Mouse (Mus musculus): ENCODE measurements around the gene Tmem230. TPM values are rescaled to one million over a fixed set of nuclear protein-coding genes. Genes with fewer than 3 reads are reported as not detected.
"Not testable (repeated sequence)": the region's sequence is repeated elsewhere in the genome, so short reads cannot be mapped to it uniquely, and the experiment has no call there.

The Tmem230 gene
- total RNA-seq (2017) = 20.5 and 36.1 TPM in 2 replicates

DNA sequence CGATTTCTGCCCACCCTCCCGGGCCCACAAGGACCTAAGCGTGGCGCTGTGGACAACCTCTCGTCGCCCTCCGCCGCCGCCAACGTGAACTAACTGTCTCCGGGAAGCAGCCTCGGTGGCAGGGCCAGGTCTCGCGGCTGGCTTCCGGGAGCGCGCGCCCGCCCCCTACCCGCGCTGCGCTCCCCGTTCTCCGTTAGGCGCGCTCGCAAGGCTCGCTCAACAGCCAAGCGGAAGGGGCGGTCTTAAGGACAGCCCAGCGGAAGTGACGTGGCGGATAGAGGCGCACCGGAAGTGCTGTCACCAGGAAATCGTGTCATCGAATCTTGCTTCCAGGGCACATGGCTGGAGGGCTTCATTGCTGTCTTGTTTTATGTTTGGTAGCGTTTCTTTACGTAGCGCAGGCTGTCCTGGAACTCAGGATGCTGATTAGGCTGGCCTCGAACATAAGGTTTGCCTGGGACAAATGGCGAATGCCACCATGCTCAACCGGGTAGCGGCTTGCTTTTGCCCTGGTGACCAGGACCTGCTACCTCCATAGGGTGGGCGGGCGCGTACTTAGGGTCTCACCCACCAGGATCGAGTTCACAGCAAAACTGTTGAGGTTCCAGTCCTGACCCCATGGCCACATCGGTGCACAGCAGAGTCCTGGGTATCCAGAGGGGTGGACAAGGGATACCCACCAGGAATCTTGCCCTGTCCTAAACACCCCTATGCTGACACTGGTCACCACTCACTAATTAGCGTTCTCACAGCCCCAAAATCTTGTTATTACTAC is at the start of gene Tmem230:
Gene Tmem230, minus strand, starts transcription at position 269 of the 775 bp plus-strand sequence.
- ATAC-seq (ENCODE audit: extremely low read depth, insufficient number of reproducible peaks, low FRiP score, poor library complexity, severe bottlenecking) = peak; percentile 95

DNA sequence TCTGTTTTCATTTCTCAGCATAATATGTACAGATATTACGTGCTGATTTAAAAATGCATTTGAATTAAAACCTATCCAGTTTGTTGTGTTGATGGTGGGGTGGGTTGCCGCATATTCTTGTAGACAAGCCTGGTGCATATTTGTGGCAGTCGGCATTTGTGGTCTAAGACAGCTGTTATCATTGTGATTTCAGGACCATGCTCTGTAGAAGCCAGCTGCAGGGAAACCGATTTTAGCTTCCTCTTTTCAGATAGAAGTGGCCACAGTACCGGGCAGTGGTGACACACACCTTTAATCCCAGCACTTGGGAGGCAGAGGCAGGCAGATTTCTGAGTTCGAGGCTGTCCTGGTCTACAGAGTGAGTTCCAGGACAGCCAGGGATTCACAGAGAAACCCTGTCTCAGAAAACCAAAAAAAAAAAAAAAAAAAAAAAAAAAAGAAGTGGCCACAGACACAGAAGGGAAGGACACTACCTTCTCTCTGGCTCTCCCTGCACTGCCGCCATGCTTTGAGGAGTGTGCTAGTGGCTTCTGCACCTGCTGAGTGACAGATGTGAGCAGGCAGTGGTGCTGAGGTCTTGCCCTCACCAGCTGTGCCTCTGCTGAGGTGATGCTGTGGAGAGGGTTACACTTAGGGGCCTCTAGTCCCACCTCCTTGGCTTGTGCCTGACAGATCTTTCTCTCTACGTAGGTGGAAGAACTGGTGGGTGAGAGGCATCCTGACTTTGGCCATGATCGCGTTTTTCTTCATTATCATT is 46.3 kb upstream of the Tmem230 start:
- no peak for ATAC-seq (ENCODE audit: extremely low read depth, insufficient number of reproducible peaks, low FRiP score, poor library complexity, severe bottlenecking)

DNA sequence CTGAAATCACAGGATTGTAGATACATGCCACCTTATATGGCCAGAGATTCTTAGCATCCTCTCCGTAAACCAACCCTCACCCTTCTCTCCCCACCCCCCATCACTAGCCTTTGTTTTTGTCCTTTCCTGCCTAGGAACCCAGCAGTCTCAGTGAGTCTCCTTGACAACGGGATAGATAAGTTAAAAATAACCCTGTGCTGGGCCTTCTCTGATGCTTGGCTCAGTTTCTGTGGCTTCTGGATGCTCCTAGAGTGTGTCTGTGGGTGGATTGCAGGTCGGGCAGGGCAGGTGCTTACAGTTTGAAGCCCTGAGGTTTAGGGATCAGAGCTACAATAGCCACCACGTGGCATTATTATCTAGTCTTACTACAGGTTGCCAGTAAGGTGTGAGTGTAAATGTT is 44.5 kb upstream of the Tmem230 start:
- ATAC-seq (ENCODE audit: extremely low read depth, insufficient number of reproducible peaks, low FRiP score, poor library complexity, severe bottlenecking) = no peak

DNA sequence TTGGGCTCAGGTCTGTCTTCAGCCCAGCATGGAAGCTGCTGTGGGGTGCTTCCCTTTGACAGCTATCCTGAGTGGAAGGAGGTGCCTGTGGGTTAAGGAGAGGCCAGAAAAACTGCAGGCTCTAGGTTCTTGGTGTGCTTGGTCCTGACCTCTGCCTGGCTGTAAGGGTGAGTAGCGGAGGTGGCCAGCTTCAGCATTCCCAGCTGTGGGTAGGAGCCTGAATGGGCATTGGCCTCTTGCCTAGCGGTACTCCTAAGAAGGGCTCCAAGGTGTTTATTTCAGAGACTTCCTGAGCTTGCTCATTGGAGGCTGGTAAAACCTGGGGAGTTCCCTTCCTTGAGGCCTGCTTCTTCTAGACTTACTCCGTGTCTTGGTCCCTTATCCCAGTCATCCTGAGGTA is 43.7 kb upstream of the Tmem230 start:
- ATAC-seq (ENCODE audit: extremely low read depth, insufficient number of reproducible peaks, low FRiP score, poor library complexity, severe bottlenecking) = no peak

DNA sequence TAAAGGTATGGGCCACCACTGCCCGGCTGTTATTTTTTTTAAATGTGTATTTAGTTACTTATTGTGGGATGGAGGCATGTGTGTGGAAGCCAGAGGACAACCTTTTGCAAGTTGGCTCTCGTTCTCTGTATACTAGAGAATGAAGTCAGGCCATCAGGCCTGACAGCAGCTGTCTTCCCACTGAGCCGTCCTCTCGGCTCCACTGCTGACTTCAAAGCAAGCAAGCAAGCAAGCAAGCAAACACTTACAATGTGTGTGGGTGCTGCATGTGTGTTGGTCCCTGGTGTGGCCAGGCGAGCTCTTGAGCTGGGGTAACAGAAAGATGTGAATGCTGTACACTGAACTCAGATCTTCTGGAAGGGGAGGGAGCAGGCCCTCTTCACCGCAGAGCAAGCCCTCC is 43.2 kb upstream of the Tmem230 start:
- ATAC-seq (ENCODE audit: extremely low read depth, insufficient number of reproducible peaks, low FRiP score, poor library complexity, severe bottlenecking) = no peak

DNA sequence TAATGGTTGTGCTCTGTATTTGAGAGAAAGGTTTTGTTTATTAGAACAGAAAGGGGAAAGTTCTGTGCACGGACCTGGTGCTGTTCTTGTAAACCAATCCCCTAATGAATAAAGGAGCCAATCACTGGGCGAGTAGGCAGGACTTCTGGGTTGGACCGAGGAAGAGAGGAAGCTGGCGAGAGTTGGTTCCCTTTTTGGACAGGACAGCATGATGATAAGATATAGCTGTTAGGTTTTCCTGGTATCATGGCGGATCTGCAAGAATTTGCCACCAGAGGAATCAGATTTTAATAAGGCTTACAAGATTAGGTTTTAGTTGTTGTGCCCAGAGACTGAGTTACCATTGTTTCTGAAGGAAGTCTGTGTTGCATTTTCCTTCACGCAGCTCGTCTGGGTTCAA is 41.6 kb upstream of the Tmem230 start:
- ATAC-seq (ENCODE audit: extremely low read depth, insufficient number of reproducible peaks, low FRiP score, poor library complexity, severe bottlenecking) = peak; percentile 40; the same call in 1 of the 2 replicates

DNA sequence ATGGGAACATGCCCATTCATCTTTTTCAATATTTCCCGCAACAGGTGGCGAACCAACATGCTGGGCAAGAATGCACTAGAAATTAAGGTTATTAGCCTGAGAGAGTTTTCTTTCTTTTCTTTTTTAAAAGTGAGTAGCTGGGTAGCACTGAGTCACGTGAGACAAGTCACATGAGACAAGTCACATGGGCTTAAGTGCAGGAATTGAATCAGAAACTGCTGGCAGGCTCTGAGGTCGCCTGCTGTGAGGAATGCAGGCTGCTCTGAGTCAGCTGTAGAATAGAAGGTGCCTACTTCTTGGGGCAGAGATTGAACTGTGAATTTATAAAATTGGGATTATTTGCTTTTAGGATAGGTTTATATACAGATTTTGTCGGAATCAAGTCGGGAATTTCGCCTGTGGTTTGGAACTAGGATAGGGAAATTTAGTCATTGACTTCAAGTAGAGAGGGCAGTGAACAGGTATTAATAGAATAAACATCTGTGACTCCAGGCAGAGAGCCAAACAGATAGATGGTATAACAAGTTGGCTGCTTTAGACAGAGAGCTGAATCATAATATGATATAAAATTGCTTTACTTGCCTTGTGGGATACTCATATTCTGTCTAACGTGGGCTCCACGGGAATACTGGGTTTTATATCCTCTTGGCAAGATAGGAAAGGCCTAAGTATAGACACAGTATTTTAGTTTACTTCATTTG is 38.9 kb upstream of the Tmem230 start:
- ATAC-seq (ENCODE audit: extremely low read depth, insufficient number of reproducible peaks, low FRiP score, poor library complexity, severe bottlenecking) = no peak

DNA sequence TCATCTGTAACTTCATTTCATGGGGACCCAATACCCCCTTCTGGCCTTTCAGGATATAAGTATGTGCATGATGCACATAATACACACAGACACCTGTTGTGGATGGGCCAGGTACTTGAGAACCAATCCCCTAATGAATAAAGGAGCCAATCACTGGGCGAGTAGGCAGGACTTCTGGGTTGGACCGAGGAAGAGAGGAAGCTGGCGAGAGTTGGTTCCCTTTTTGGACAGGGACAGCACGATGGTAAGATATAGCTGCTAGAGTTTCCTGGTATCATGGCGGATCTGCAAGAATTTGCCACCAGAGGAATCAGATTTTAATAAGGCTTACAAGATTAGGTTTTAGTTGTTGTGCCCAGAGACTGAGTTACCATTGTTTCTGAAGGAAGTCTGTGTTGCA is 38.1 kb upstream of the Tmem230 start:
- ATAC-seq (ENCODE audit: extremely low read depth, insufficient number of reproducible peaks, low FRiP score, poor library complexity, severe bottlenecking) = not testable (repeated sequence)

DNA sequence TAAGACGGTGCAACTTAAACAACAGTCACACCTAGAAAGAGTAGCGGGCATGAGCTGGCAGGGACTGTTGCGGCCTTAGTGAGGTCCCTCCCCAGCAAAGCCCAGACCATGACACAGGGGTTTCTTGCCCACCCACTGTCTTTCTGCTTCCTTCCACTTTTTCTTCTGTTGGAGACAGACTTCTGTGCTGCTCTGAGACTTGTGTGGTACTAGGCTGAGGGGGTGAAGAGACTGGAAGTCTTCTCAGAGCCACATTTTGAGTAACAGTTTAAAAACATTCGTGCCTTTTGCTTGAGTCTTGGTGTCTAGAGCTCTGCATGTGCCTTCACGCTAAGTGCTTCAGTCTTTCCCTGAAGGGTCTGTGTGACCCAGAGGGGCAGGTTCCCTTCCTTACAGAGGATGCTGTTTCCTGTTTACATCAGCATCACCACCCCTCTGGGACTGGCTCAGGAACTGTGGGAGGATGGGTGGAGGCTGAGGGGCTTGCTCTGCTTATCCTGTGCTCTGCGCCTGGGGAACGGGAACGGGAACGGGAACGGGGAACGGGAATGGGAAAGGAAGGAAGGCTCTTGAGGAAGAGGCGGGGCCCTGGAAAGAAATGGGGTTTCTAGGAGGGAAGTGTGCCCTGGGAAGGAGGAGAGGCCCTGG is 37.0 kb upstream of the Tmem230 start:
- ATAC-seq (ENCODE audit: extremely low read depth, insufficient number of reproducible peaks, low FRiP score, poor library complexity, severe bottlenecking) = no peak

DNA sequence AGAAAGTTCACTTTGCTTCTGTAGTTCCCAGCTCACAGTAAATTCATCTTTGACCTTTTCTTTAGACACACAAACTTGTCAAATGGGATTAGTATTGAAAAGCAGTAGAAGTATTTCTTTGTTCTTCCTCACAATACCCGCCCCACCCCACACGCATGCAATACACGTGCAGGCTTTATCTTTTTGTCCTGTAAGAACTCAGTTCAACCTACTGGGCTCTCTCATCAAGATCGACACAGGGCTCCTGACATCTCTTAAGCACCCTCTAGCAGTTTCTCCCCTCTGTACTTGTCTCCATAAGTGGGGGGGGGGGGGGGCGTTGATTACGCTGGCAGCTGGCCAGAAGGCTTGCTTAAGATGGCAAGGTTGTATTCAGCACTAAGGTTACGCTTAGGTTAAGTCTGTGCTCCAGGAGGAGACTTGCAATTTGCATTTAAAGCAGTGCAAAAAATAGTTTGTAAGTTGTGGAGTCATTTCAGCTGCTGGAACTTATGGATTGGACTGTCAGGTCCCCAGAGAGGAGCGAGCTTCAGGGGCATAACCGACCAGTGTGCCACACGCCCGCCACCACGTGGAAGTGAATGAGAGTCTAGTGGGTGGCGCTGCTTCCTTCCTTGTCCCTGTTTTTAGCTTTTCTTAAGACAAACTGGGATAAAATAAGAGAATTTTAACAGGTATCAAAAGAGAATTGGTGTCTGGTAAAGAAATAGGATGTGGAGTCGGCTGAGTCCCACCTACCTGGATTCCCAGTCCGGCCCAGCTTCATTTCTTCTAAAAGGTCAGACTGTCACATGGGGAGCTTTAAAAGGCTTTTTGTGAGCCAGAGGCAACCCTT is 35.8 kb upstream of the Tmem230 start:
- no peak for ATAC-seq (ENCODE audit: extremely low read depth, insufficient number of reproducible peaks, low FRiP score, poor library complexity, severe bottlenecking)

DNA sequence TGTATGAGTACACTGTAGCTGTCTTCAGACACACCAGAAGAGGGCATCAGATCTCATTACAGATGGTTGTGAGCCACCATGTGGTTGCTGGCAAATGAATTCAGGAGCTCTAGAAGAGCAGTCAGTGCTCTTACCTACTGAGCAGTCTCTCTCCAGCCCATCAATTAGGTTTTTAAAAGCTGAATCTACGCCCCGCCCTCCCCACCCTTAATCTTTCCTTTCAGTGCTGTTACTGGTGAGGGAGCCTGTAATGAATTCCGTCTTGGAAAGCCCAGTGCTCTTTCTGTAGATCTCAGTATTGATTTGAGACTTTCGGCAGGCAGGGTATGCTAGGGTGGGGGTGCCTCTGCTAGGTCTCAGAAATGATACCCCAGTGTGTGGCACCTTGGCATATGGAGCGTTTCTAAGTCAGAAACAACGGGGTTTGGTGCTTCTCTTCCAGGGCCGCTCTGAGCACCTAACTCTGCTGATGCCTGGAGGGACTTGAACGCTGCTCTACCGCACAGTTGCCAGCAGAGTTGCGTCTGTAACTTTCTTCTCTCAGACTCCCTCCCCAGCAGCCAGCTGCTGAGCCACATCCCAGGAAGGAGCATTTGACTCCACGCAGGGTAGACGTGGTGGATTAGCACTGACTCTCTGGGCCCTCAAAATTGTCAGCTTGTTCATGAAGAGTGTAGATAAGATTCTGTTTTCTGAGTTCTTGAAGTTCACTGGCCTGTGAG is 35.0 kb upstream of the Tmem230 start:
- no peak for ATAC-seq (ENCODE audit: extremely low read depth, insufficient number of reproducible peaks, low FRiP score, poor library complexity, severe bottlenecking)

DNA sequence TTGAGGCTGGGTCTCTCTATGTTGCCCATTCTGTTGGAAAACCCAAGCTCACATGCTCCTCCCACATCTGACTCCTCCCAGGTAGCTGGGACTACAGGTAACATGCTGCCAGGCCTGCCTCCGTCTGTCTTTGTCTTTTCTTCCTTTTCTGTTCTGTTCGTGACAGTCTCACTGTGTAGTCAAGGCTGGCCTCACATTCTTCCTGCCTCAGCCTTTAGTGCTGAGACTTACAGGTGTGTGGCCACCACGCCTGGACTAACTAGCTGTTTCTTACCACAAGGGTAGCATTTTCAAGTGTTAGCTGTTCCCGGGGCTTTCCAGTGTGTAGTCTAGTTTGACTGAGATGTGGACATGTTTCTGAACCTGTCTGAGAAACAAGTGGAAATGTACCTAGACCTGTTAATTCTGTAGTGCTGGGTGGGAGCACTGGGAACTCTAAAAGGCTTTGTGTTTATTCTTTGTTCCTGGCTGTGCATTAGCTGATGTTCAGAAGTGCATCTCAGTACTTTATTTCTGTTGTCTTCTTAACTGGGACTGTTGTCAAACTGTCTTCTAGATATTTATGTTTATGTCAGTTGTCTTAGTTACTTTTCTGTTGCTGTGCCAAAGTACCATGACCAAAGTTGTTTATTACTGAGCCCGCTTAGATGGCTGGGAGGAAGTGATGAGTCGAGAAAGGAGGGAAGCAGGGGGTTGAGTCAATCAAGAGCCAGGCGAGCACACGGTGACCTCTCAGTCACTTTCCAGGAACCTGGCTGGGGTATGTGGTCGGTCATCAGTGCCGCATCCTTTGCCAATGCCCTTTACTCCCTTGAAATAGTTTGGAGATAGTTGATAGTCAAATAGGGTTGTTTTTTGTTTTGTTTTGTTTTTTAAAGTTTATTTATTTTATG is 34.2 kb upstream of the Tmem230 start:
- peak; percentile 65 for ATAC-seq (ENCODE audit: extremely low read depth, insufficient number of reproducible peaks, low FRiP score, poor library complexity, severe bottlenecking)

DNA sequence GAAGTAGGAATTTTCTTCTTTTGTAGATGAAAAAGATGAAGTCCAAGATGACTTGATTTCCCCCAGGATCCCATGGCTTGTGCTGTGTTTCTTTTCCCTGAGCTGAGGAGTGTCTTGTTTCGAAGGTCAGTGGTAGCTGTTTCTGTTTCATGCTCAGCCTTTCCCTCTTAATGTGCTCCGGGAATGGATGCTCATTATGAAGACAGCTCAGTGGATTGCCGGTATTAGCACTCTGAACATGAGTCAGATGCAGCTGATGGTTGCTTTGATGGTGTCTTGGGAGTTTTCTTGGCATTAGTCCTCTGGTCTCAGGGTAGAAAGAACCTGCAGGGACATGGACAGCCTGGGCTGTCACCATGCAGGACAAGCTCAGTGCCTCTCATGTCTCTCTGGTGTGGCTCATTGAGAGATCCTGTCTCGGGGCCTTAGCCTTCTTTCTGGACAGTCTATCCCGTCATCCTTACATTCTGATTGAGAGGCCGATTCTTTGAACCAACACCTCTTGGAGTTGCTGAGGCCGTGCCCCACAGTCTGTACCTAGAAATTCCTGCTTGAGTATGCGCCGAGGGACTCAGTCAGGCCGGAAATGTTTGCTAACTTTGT is 33.0 kb upstream of the Tmem230 start:
- ATAC-seq (ENCODE audit: extremely low read depth, insufficient number of reproducible peaks, low FRiP score, poor library complexity, severe bottlenecking) = no peak

DNA sequence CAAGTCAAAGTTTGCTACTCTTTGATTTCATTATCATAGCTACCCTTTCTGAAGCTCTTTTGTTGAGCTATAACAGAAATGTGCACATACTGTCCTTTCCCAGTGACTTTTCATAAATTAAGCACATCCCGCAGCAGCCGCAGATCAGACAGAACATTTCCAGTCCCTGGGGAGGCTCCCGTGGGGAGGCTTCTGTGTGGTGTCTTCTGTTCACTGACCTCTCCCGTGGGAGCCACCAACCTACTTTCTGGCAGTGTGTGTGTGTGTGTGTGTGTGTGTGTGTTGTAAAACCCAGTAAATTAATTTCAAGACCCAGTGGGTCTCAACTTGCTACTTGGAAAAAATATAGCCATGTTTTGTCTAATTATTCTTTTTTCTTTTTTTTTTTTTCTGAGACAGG is 32.4 kb upstream of the Tmem230 start:
- no peak for ATAC-seq (ENCODE audit: extremely low read depth, insufficient number of reproducible peaks, low FRiP score, poor library complexity, severe bottlenecking)

DNA sequence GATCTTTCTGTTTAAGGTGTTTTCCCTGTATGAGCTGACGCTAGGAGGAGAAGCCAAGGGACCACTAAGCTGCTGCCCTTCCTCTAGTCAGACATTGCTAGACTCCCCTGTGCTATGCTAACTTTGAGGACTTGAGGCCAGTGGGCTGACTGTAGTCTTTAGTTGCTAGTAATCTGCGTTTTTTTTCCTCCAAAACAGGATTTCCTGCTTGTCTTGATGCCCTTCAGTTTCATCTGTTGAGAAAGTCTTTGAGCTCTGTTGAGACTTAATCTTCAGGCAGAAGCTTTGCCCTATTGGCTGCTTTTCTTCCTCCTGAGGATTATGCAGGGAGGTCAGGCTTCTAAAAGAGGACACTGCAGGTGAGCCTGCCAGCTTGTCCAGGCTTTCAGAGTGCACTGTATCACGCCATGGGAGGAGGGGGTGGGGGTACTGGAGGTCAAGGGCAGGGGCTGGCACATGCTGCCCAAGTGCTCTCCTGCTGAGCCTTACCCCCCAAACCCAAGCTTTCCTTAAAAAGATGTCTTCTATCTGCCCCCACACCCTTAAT is 31.8 kb upstream of the Tmem230 start:
- ATAC-seq (ENCODE audit: extremely low read depth, insufficient number of reproducible peaks, low FRiP score, poor library complexity, severe bottlenecking) = no peak

DNA sequence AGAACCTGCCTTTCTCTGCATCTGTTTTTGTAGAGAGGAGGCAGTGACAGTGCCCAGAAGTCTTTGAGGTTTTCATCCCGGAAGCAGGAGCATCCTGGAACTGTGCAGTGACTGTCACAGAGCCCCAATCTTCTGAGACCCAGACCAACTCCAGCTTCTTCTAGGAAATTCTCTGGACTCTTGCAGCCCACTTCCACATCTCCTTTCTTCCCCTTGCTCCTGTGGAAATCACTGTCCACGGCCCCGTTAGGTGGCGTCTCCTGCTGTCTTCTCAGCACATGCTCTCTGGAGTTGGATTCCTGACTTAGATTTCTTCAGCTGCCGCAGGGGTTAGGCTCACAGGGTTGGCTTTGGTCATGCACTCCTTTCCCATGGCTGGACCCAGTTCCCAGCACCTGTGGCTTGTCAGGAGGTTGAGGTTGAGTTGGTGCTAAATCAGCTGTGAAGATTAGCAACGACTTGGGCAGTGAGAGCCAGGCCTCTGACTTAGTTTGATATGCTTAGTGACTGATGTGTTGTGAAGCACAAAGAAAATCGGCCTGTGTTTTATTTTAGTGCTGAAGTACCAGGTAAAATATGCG is 30.8 kb upstream of the Tmem230 start:
- ATAC-seq (ENCODE audit: extremely low read depth, insufficient number of reproducible peaks, low FRiP score, poor library complexity, severe bottlenecking) = no peak
